Mouse (Mus musculus) mouse embryonic stem cell (cell line): Measurements from ENCODE around the gene Alcam.

Experiments
- in situ Hi-C, 2 experiments: fragments of 300-500 bp; cut with MboI; formaldehyde crosslinking; loops; 1 replicate in 1 of 2; 3 replicates in 1 of 2; pipeline ENCODE4 v1.14.3; 2019 to 2020; ENCODE audit warnings: low sequenced_read_pairs in 2 of 2, low pct_unique_long_range_greater_than_20kb in 1 of 2, mixed read lengths in 1 of 2; ENCODE audit not compliant: unreplicated experiment in 1 of 2

Gene Alcam

DNA sequence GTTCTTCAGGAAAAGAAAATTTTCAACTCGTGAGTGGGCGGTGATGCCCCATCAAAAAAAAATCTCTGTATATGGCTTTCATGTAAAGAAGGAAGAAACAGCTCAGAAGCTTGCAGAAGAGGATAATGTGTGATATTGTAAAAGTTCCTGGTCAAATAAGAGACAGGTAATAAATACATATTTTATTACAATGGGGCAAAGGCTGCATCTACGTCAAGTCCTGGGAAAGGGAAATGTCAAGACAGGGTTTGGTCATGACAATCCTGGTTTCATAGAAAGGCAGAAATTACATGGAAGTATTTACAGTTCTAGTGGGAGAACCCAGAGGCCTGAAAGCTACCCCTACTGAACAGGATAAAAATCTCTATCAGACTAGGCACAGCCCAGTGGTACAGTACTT is 7.9 kb downstream of the Alcam start:
- in situ Hi-C loops, result no loop called here

DNA sequence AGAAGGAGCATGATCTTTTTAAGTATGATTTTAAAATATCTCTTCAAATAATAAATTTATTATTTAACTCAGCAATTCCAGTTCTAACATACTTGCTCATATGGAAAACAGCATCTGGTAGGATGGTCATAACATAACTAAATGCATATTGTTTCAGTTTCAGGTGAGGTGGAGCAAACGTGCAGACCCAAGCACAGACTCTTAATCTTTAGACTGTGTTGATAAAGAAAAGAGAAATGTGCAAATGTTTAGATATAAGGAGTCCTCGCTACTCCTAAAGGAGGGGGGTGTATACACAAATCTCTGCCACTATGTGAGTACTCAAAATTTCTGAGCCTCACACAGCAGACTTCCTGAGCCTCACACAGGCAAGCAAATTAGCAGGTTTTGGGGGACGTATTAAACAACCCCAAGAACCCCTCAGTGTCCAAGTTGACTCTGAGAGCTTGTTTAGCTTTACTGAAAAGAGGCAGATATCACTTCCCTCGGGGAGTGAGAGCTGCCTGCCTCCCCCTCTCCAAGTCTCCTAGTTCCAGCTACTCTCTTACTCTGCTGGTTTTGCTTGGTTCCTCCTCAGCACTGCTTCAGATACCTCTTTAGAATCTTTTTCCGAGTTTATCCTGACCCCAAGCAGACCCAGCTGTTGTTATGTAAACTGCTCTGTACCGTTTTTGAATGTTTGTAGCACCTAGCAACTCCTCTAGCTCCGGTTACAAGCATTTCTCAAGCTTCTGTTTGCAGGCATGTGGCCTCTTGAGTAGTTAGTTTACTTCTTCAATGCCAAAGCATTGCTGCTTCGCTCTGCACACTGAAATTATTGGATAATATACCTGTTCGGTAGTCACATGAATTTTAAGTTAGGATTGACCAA is 10.0 kb downstream of the Alcam start:
- in situ Hi-C loops, result no loop called here

DNA sequence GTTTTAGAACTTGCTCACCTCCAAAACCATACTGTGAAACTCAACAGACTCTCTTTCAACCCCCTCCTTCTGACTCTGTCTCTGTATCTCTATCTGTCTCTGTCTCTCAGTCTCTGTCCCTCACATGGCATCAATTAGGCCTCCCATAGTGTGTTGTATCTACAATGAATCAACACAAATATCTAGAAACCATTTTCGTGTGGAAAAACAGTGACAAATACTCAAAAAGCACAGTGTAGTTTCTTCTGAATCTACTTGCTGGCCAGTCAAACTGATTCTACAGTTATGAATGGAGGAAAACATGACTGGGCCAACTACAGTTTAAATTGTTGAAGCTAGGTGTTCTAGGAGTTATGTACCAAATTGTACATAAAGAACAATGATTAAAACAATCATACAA is 10.8 kb downstream of the Alcam start:
- in situ Hi-C loops, result no loop called here

- in situ Hi-C loops, result no loop called here
Measured at GRCm38 (mm10) chr16:52439600-52439999, 14.3 kb downstream of the Alcam start.

- in situ Hi-C loops, result no loop called here
Measured at GRCm38 (mm10) chr16:52439007-52439406, 14.9 kb downstream of the Alcam start.

- in situ Hi-C loops, result no loop called here
Measured at GRCm38 (mm10) chr16:52438216-52438904, 15.5 kb downstream of the Alcam start.

GRCm38 (mm10) chr16:52433189-52433588 is 20.7 kb downstream of the Alcam start:
- in situ Hi-C loops, result no loop called here

- in situ Hi-C loops, result no loop called here
Measured at GRCm38 (mm10) chr16:52432072-52432471, 21.8 kb downstream of the Alcam start.

DNA sequence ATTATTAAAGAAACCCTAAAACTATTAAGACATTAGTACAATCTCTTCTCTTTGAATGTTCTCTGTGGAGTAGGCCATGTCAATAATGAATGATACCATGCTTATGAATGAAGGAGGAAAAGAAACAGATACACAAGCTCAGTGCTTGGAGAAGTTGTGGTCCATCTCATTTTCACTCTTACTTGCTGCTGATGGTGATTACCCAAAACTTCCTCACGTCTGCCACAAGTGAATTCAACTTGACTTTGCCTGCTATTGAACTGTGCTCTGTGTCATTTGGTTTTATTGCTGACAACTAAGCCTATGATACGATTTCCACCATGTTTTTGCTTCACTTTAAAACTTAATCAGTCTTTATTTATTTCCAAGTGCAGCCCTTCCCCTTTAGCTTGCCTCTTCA is 22.3 kb downstream of the Alcam start:
- in situ Hi-C loops, result no loop called here

DNA sequence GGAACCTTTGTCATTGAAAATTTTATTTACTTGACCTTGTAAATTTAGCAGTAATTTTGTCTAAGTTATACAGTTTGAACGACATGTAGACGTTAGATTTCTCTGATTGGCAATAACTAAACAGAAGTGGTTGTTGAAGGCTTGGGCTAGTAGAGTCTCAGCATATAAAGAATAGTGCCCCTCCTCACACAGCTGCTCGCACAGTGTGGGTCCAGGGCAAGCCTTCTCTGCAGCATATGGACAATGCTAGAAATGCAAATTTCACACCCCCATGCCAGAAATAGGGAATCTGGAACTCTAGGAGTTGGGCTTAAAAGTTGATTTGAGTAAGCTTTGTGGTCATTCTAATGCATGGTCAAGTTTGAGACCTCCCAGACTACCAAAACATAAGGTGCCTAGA is 23.8 kb downstream of the Alcam start:
- in situ Hi-C loops, result no loop called here

DNA sequence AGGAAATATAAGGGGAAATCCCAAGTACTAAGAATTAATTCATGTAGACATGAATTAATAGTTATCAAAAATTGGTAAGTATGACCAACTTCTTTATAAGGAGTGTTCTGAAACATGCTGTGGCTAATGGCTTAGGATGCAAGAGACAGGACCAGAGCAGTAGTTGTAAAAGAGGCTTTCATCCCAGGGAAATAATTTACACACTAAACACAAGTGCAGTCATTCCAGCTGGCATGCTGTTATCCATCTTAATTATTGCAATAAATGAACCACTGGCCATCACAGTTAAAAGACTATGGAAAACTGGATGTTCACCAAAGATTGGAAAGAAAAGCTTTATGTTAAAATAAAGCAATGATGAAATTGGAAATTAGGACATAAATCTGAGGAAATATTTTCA is 24.2 kb downstream of the Alcam start:
- in situ Hi-C loops, result no loop called here

DNA sequence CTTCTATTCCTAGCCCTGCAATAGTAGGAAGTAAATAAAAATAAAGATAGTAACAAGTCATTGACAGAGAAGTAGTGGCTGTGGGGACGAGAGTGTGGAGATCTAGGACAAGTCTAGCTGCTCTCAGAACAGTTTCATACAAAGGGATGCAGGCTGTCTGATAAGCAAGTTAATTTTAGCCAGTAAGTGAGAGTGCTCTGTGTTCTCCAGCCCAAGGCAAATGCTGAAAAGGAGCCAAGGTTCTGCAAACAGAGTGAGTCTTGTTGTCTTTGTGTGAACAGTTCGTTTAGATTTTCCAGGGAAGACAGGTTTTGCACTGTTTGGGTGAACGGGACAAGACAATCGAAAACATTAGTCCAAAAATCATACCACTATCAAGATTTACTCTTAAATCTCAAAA is 25.4 kb downstream of the Alcam start:
- in situ Hi-C loops, result no loop called here

DNA sequence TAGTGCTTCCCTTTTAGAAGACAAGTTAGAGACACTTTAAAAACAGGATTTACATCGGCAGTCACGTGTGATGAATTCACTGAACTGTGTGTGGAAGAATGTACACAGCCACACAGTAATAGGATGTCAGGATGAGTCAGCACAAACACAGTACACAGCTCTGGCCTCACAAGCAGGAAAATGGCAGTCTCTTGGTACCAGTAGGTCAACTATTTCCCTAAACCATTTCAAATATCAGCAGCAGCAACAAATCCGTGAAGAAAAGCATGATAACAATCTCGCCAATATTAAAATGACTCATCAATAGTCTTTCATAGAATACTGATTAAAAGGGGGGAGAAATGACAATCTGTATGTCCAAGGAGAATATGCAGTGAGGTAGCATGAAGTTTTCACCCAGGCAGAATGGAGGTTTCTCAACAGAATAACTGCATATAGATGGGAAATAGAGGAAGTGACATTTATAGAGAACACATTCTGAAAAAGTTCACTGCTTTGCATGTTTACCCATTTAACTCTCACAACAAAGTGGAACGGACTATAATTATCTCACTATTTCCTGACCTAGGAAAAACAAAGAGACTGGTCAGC is 35.2 kb downstream of the Alcam start:
- in situ Hi-C loops, result no loop called here

DNA sequence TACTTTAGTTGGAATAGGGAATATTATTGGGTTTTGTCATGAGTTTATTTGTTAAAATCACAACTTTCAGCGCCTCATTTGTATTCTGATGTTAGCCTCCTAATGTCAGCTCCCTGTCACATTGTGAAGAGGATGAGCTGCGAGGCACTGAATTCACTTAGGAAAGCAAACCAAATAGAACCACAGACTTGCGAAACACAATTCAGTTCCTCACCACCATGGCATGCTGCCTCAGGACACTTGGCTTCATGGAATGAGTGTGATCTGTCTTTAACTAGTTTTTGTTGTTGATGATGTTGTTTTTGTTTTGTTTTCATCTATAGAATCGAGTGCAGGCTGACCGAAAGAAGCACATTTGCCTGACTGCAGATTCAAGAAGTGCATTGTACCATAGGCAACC is 35.9 kb downstream of the Alcam start:
- in situ Hi-C loops, result no loop called here

- in situ Hi-C loops, result no loop called here
Measured at GRCm38 (mm10) chr16:52417146-52417545, 36.7 kb downstream of the Alcam start.

GRCm38 (mm10) chr16:52413714-52414113 is 40.2 kb downstream of the Alcam start:
- in situ Hi-C loops, result no loop called here

DNA sequence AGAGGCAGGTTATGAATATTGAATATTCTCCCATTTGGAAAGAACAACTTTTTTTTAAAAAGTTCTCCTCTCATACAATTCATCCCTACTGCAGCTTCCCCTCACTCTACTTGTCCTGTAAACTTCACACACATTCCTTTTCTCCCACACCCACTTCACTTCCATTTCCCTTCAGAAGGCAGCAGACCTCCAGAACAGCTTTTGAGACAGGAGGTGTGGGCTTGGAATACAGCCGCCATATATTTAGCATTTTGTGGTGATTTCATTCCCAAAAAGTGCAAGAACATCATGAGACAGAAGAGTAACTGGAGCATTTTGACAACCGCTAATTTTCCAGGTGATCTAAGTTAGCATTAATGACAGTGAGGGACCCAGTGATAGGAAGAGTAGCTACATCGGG is 47.8 kb downstream of the Alcam start:
- in situ Hi-C loops, result no loop called here

DNA sequence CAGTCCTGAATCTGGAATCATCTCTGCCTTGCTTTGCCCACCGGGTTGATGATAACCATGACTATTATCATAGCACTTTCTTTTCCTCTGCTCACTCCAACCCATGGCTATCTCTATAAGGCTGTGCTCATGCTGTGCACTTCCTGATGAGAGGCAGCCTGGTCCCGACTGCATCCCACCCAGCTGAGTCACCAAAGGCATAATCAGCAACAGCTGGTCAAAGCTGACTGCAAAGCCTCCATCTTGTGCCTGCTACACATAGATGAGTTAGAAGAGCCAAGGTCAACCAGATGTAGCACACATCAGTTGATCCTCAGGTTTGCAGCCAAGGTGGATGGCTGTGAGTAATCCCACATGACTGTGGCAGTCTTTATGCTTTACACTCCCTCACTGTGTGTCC is 48.6 kb downstream of the Alcam start:
- in situ Hi-C loops, result no loop called here

DNA sequence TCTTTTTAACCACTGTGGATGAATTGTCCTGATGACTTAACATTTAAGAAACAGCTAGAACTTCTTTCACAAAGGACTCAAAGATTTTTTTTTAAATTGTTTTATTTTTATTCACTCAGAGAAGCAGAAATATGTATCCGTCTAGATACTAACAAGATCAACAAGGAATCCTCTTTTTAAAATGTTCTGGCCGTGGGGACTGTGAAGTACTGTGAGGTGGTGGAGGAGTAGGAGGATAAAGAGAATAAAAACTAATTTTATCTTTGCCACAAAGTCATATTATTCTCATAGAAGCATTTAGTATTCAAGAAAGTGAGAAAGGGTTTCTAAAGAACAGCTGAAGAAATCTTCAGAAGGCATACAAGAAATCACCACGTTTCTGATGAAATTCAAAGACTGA is 54.8 kb downstream of the Alcam start:
- in situ Hi-C loops, result no loop called here
